Mouse (Mus musculus) limb, embryonic 13.5 days (tissue): ENCODE results near the gene Zp3. TPM values are rescaled to one million over a fixed set of nuclear protein-coding genes. Genes with fewer than 3 reads are reported as not detected.

Experiments
- polyA plus RNA-seq: library from polyadenylated mRNA; unstranded; fragments of >200 nt; fragmentation: Nextera tagmentation; extraction: Ambion mirVana; gene quantifications from 2 replicates; pipeline ENCODE4 v1.2.1, GENCODE M21; 2015

Zp3 gene
- polyA plus RNA-seq, 1 experiment from 2014 or later: 0.22 TPM

Other genes with a start within 250 kb of the Zp3 start
- 49.3 and 49.4 TPM in 2 replicates for gene Tmem120a, start 235.7 kb upstream of the Zp3 start, polyA plus RNA-seq
- gene Styxl1, start 201.7 kb upstream of the Zp3 start, polyA plus RNA-seq: 0.37 TPM in 1 of 2 replicates, not detected in the other
- gene Mdh2, start 201.6 kb upstream of the Zp3 start, polyA plus RNA-seq: 449 and 457 TPM in 2 replicates
- gene Srrm3, start 173.2 kb upstream of the Zp3 start, polyA plus RNA-seq: 0.19 and 0.38 TPM in 2 replicates
- 134 and 150 TPM in 2 replicates for gene Hspb1, start 92.2 kb upstream of the Zp3 start, polyA plus RNA-seq
- 155 and 168 TPM in 2 replicates for gene Ywhag, start 45.5 kb upstream of the Zp3 start, polyA plus RNA-seq
- gene Ssc4d, start 5.6 kb upstream of the Zp3 start, polyA plus RNA-seq: 4.4 and 4.5 TPM in 2 replicates
- gene Dtx2, start 14.7 kb downstream of the Zp3 start, polyA plus RNA-seq: 35.2 and 37.9 TPM in 2 replicates
- gene Upk3b, start 58.4 kb downstream of the Zp3 start, polyA plus RNA-seq: 0.14 and 0.15 TPM in 2 replicates
- 2.2 and 3.5 TPM in 2 replicates for gene Upk3bl, start 74.4 kb downstream of the Zp3 start, polyA plus RNA-seq
- gene Rasa4, start 103.8 kb downstream of the Zp3 start, polyA plus RNA-seq: 17.0 and 18.5 TPM in 2 replicates
- gene Polr2j, start 136.5 kb downstream of the Zp3 start, polyA plus RNA-seq: 233 and 254 TPM in 2 replicates
- gene Lrwd1, start 156.0 kb downstream of the Zp3 start, polyA plus RNA-seq: 44.6 and 45.4 TPM in 2 replicates
- 28.0 and 29.7 TPM in 2 replicates for gene Alkbh4, start 156.0 kb downstream of the Zp3 start, polyA plus RNA-seq
- gene Orai2, start 190.6 kb downstream of the Zp3 start, polyA plus RNA-seq: 11.1 and 11.9 TPM in 2 replicates
- gene Prkrip1, start 218.9 kb downstream of the Zp3 start, polyA plus RNA-seq: 55.3 and 60.1 TPM in 2 replicates